Mouse (Mus musculus) thymus, postnatal 14 days (tissue): Measurements from ENCODE around the gene Khdc4.
A peak's percentile ranks its signal among the peaks of the same experiment; 100 is the strongest.

ENCODE experiments used
- DNase-seq: peaks from one replicate; pipeline ENCODE4 v3.0.0; 2021

The Khdc4 gene

GRCm38 (mm10) chr3:88738641-88739040 lies 53.0 kb downstream of the Khdc4 start:
- peak; percentile 73 for DNase-seq

DNA sequence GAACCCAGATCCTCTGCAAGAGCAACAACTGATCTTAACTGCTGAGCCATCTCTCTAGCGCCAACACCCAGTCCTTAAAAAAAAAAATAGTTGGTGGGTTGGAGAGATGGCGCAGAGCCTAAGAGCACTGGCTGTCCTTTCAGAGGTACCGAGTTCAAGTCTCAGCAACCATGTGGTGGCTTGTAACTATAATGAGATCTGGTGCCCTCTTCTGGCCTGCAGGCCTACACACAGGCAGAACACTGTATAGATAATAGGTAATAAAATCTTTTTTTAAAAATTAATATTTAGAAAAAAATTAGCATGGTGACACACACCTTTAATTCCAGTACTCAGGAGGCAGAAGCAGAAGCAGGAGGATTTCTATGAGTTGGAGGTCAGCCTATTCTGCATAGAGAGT lies 54.5 kb downstream of the Khdc4 start:
- DNase-seq: no peak

- no peak for DNase-seq
Measured at GRCm38 (mm10) chr3:88745534-88745933, 59.9 kb downstream of the Khdc4 start.

DNA sequence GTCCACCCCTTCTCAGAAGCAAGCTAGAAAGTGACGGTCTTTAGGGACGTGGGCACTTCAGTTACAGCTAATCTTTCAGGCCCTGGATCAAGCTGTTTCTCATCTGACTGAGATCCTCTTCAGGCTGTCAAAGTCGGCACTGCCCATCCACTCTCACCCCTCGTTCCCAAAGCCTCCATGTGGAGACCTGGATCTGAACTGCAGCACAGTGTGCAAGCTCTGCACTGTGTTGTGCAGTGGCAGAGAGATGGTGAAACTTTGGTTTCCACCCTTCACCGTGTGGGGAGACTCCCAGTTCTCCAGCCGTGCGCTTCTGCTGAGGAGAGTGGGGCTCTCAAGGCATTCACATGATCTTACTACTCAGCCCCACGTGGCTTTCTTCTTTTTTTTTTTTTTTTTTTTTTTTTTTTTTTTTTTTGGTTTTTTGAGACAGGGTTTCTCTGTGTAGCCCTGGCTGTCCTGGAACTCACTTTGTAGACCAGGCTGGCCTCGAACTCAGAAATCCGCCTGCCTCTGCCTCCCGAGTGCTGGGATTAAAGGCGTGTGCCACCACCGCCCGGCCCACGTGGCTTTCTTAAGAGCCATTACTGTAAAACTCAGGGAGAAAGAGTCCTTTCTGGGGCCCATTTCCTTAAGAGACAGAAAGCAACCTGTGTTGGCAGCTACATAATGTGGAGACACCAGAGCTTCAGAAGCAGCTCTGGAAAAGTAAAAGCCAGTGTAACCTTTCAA lies 60.7 kb downstream of the Khdc4 start:
- no peak for DNase-seq

- DNase-seq: no peak
Measured at GRCm38 (mm10) chr3:88746871-88747231, 61.2 kb downstream of the Khdc4 start.

DNA sequence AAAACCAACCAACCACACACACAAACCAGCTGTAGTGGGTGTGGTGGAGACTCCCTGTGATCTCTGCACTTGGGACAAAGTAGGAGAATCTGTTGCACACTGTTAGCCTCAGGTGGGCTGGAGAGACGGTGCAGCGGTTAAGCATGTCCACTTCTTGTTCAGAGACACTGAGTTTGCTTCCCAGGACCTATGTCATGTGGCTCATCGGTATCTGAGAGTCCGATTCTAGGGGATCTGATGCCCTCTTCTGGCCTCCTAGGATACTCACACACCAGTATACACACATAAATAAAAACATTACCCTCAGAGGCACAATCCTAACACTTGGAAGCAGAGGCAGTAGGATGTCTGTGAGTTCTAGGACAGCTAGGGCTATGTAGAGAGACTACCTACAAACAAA lies 68.7 kb downstream of the Khdc4 start:
- no peak for DNase-seq

DNA sequence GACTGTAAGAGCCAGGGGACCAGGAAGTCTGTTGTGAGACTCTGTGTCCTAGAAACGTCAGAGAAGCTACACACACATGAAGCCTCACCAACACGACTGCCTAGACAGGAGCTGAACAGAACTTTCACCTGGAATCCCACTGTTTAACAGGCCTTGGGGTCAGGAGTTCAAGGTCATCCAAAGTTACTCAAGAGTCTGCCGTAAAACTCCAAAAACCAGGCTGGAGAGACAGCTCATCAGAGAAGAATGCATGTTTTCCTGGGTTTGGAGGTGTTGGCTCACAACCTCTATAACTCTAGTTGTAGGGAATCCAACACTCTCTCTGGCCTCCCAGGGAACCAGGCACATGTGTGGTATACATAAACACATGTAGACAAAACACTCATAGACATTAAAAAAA lies 69.9 kb downstream of the Khdc4 start:
- DNase-seq: no peak

DNA sequence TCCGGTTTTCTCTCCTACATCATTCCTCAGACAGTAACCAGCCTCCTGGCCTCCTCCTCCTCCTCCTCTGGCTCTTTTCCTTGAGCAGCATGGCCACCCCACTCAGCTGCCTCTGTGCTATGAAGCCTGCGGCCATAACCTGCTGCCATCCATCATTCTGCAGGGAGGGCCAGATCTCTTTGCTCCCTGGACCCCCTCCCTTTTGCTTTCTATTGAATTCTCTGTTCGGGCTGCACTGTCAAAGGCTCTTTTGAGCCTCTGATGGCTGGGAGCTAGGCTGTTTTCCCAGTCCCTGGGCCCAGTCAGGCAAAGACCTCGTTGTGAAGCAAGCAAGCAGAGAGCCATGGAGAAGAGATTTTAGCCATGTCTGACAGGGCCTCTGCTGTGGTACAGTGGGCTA lies 70.7 kb downstream of the Khdc4 start:
- no peak for DNase-seq

DNA sequence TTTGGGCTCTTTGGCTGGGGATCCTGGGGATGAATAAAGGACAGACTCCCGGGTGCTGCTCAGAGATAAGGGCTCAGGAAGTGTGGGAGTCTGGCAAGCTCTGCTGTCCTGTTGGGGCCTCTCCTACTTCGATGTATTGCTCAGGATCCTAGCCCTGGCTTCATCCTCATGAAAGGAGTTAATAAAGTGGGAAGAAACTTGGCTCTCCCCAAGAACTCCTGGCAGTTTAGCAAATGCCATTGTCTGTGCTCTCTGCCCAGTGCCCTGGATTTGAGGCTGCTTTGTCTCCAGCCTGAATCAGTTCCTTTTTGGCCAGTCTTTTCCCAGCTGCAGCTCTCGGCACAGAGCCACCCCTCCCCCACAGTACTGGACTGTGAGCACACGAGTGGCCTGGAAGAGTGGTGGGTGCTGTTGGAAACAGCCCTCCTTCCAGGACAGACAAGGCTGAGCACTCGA lies 72.5 kb downstream of the Khdc4 start:
- DNase-seq: no peak

GRCm38 (mm10) chr3:88761619-88762018 lies 76.0 kb downstream of the Khdc4 start:
- no peak for DNase-seq

DNA sequence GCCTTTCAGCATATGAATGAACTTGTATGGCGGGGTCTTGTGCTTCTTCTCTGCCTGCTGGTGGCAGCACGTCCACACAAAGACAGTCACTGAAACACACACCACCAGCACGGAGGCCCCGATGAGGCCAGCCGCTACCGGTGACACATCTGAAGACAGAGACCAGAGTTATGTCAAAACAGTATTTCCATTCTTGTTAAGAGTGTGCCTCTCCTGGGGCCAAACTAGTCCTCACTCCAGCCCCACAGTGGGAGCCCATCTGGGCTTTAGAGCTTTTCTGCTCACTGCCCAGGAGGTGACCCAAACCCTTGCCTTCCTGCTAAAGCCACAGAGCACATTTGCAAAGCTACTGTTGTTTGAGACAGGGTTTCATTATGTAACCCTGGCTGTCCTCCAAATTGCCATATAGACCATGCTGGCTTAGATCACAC lies 76.8 kb downstream of the Khdc4 start:
- DNase-seq: no peak
